Mouse (Mus musculus) gastrocnemius, postnatal 25 days (tissue): ENCODE results near the gene Csn3. TPM values are rescaled to one million over a fixed set of nuclear protein-coding genes. Genes with fewer than 3 reads are reported as not detected.

Experiments used
- DNase-seq: peaks from one replicate; pipeline ENCODE4 v3.0.0; 2022
- long read RNA-seq, 2 experiments: library from polyadenylated mRNA; stranded (forward); transcript quantifications; one replicate each; pipeline ENCODE4 v2.0.0; 2021
- total RNA-seq, 2 experiments: library from RNA; stranded (reverse); gene quantifications; 1 replicate in 1 of 2; 2 replicates in 1 of 2; pipeline ENCODE4 v1.2.3; 2021

The Csn3 gene
- not detected for total RNA-seq
- long read RNA-seq, experiment 1, result 0 reads
- long read RNA-seq, experiment 2, result 0 reads

- no peak for DNase-seq
Observed at GRCm38 (mm10) chr5:87925372-87925771, at the start of gene Csn3. Gene Csn3 (plus strand): TSS chr5:87925579.

- no peak for DNase-seq
Observed at GRCm38 (mm10) chr5:87884729-87885128, 40.6 kb upstream of the Csn3 start, which contains the start of gene Odam. Gene Odam (plus strand): TSS chr5:87885029.

- no peak for DNase-seq
Observed at GRCm38 (mm10) chr5:87931603-87932002, 6.2 kb downstream of the Csn3 start.

- DNase-seq, result no peak
Observed at GRCm38 (mm10) chr5:87940752-87941151, 15.4 kb downstream of the Csn3 start.

GRCm38 (mm10) chr5:87942515-87942914 is 17.1 kb downstream of the Csn3 start:
- no peak for DNase-seq

GRCm38 (mm10) chr5:87951836-87952235 is 26.5 kb downstream of the Csn3 start:
- no peak for DNase-seq

GRCm38 (mm10) chr5:87969201-87969600 is 43.8 kb downstream of the Csn3 start, which contains the start of the genes 2310003L06Rik and Gm28434:
Gene 2310003L06Rik (plus strand): TSS chr5:87969459.
Gene Gm28434 (plus strand): TSS chr5:87969517.
- no peak for DNase-seq

GRCm38 (mm10) chr5:87979139-87979538 is 53.8 kb downstream of the Csn3 start, which contains the start of gene Cabs1:
Gene Cabs1 (plus strand): TSS chr5:87979439.
- no peak for DNase-seq

Other genes starting within 250 kb of the Csn3 start
- not detected for gene Csn2, start 225.9 kb upstream of the Csn3 start, total RNA-seq
- not detected for gene Csn1s2a, start 151.0 kb upstream of the Csn3 start, total RNA-seq
- gene Csn1s2b, start 117.5 kb upstream of the Csn3 start, total RNA-seq, result not detected
- not detected for gene Prr27, start 99.9 kb upstream of the Csn3 start, total RNA-seq
- not detected for gene Odam, start 40.5 kb upstream of the Csn3 start, total RNA-seq
- gene 2310003L06Rik, start 43.9 kb downstream of the Csn3 start, total RNA-seq, result not detected
- not detected for gene Gm28434, start 43.9 kb downstream of the Csn3 start, total RNA-seq
- gene Cabs1, start 53.9 kb downstream of the Csn3 start, total RNA-seq, result not detected
- gene Smr3a, start 77.0 kb downstream of the Csn3 start, total RNA-seq, result not detected
- not detected for gene Smr2, start 161.0 kb downstream of the Csn3 start, total RNA-seq
- gene Gm11116, start 186.0 kb downstream of the Csn3 start, total RNA-seq, result not detected
- not detected for gene Gm11115, start 228.5 kb downstream of the Csn3 start, total RNA-seq